Mouse (Mus musculus) midbrain, embryonic 12.5 days (tissue): ENCODE measurements around the gene Rpa1. TPM values are rescaled to one million over a fixed set of nuclear protein-coding genes. Genes with fewer than 3 reads are reported as not detected.
A peak's percentile ranks its signal among the peaks of the same experiment; 100 is the strongest.
"Not testable (repeated sequence)": the region's sequence is repeated elsewhere in the genome, so short reads cannot be mapped to it uniquely, and the experiment has no call there.

Experiments
- ATAC-seq: fragments of 200-750 bp; cut with Nextera tagmentation; 2 replicates; pipeline ENCODE4 v1.8.0; 2017; ENCODE audit warnings: low read depth, moderate TSS enrichment, moderate library complexity; ENCODE audit not compliant: low FRiP score
- H3K27ac ChIP-seq: fragments of 300-500 bp; sonication (generic); replicated peaks from 2 replicates; pipeline ENCODE4 v1.5.1; 2016; ENCODE audit warnings: mild to moderate bottlenecking
- H3K27me3 ChIP-seq: fragments of 300-500 bp; sonication (generic); 2 replicates; pipeline ENCODE4 v1.6.1; 2016; ENCODE audit warnings: mild to moderate bottlenecking
- H3K36me3 ChIP-seq: fragments of 300-500 bp; sonication (generic); 2 replicates; pipeline ENCODE4 v1.6.1; 2016
- H3K4me1 ChIP-seq: fragments of 300-500 bp; sonication (generic); 2 replicates; pipeline ENCODE4 v1.6.1; 2016
- H3K4me2 ChIP-seq: fragments of 300-500 bp; sonication (generic); replicated peaks from 2 replicates; pipeline ENCODE4 v1.6.1; 2016; ENCODE audit warnings: mild to moderate bottlenecking, moderate library complexity
- H3K4me3 ChIP-seq: fragments of 300-500 bp; sonication (generic); 2 replicates; pipeline ENCODE4 v1.5.1; 2016; ENCODE audit warnings: mild to moderate bottlenecking
- H3K9ac ChIP-seq: fragments of 300-500 bp; sonication (generic); replicated peaks from 2 replicates; pipeline ENCODE4 v1.6.1; 2016; ENCODE audit warnings: mild to moderate bottlenecking, moderate library complexity
- H3K9me3 ChIP-seq: fragments of 300-500 bp; sonication (generic); 2 replicates; pipeline ENCODE4 v1.6.1; 2016; ENCODE audit warnings: mild to moderate bottlenecking
- WGBS: fragments of 180-500 bp; shearing (Covaris S2); methylation state at CpG from one replicate; pipeline ENCODE4 v1.1.7; 2016; 5-methylcytosine and 5-hydroxymethylcytosine counted together
- polyA plus RNA-seq: library from polyadenylated mRNA; unstranded; fragments of >200 nt; fragmentation: Nextera tagmentation; extraction: Ambion mirVana; gene quantifications from 2 replicates; pipeline ENCODE4 v1.2.1, GENCODE M21; 2016

Rpa1 gene
- polyA plus RNA-seq, 1 experiment from 2014 or later = 110 TPM

DNA sequence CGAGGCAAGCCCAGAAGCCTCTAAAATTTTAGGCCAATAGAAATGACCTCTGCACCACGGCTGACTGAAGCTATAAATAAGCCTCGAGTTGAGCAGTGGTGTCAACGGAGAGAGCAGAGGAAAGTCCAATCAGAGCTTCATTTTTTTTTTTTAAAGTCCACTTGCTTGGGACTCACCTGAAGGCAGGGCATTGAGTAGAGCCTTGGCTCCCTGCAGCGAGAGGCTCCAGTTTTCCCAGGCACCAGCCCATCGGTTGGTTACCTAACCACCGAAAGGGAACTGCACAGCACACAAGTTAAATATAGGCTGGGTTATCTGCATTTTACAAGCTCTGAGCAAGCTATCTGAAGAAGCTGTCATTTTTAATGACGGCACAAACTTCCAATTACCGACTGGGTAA is 53.3 kb downstream of the Rpa1 start:
- H3K4me2 ChIP-seq = no peak overlapping the region
- peaks cover 14% of the 10 kb centered on the region; the same call in 1 of the 2 replicates for H3K27me3 ChIP-seq
- no peak overlapping the region for H3K27ac ChIP-seq
- no peak overlapping the region for H3K4me3 ChIP-seq
- peaks cover 50% of the 10 kb centered on the region for H3K4me1 ChIP-seq
- H3K9ac ChIP-seq = no peak overlapping the region
- no peaks in the 10 kb centered on the region for H3K9me3 ChIP-seq
- no peak for ATAC-seq
- H3K36me3 ChIP-seq = 0 out of 2 replicates have a peak, but pooled peaks cover 3% of the 10 kb centered on the region
- WGBS = 84% methylated on average over 9 of the region's 9 CpGs

DNA sequence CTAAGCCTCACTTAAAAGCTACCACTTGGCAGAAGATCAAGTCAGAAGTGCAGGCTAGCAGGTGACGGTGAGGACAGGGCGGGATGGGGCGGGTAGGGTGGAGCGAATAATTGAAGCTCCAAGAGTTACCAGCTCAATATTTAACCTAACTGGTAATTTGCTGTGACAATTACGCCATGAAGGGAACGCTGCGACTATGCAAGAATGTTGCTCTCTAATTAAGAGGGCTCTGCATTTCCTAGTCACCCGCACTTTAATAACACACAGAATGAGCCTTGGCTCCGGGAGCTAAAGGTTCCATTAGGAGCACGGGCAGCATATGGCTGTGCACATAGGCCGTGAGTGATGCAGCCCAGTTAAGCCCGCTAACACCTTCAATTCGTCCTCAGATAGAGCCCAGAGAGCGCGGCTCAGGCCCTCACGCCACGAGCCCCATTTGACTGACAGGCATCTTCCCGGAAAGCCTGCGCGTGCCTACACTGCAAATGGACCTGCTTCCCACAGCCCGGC is 54.2 kb downstream of the Rpa1 start:
- Histone ChIP-seq H3K27ac (peak overlapping the region; percentile 49), H3K36me3 (no peaks in the 10 kb centered on the region), H3K9me3 (no peaks in the 10 kb centered on the region), H3K4me3 (no peak overlapping the region), H3K9ac (no peak overlapping the region), H3K27me3 (peaks cover 14% of the 10 kb centered on the region; the same call in 1 of the 2 replicates), H3K4me1 (peaks cover 46% of the 10 kb centered on the region), H3K4me2 (no peak overlapping the region)
- peak; percentile 56; the same call in 1 of the 2 replicates for ATAC-seq
- WGBS = 51% methylated on average over 21 of the region's 21 CpGs

DNA sequence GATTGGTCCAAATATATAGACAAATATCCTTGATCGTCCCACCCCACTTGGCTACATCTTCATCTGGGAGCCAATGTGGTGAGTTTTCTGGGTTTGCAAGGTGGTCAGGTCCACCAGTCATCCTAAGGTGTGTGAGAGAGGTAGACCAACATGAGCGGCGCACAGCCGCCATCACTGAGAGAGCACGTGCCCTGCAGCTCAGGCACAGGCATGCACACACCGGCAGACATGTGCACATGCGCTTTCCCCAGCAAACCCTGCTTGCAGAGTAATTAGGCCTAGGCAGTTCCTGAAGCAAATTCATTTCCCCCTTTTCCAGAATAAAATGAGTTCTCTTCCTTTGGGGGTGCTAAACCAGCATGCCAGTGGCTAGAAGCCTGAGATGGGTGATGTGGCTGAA is 55.8 kb downstream of the Rpa1 start:
- H3K4me2 ChIP-seq = peak overlapping the region; percentile 37
- no peak for ATAC-seq

GRCm38 (mm10) chr11:75291389-75292215 is 56.5 kb downstream of the Rpa1 start:
- Histone ChIP-seq H3K9me3 (no peaks in the 10 kb centered on the region), H3K4me2 (peak overlapping the region; percentile 37), H3K4me1 (peaks cover 40% of the 10 kb centered on the region), H3K27ac (peak overlapping the region; percentile 79), H3K36me3 (no peaks in the 10 kb centered on the region), H3K4me3 (no peak overlapping the region), H3K27me3 (peaks cover 14% of the 10 kb centered on the region), H3K9ac (peak overlapping the region; percentile 50; the same call in 1 of the 2 replicates)
- 13% methylated on average over 25 of the region's 25 CpGs for WGBS
- peak; percentile 76 for ATAC-seq

More for the DNA sequence above, 55.8 kb downstream of the Rpa1 start:
- peaks cover 14% of the 10 kb centered on the region for H3K27me3 ChIP-seq
- H3K9ac ChIP-seq = no peak overlapping the region
- 80% methylated on average over 7 of the region's 7 CpGs for WGBS
- H3K4me1 ChIP-seq = peaks cover 40% of the 10 kb centered on the region
- H3K4me3 ChIP-seq = no peak overlapping the region
- H3K9me3 ChIP-seq = no peaks in the 10 kb centered on the region
- peak overlapping the region; percentile 79 for H3K27ac ChIP-seq
- no peaks in the 10 kb centered on the region for H3K36me3 ChIP-seq

GRCm38 (mm10) chr11:75290566-75291271 is 57.4 kb downstream of the Rpa1 start:
- peak; percentile 65 for ATAC-seq
- peaks cover 14% of the 10 kb centered on the region for H3K27me3 ChIP-seq
- H3K36me3 ChIP-seq = no peaks in the 10 kb centered on the region
- H3K27ac ChIP-seq = peak overlapping the region; percentile 79
- H3K9ac ChIP-seq = 0 out of 2 replicates have a peak overlapping the region, but pooled peaks have one; percentile 50
- no peak overlapping the region for H3K4me3 ChIP-seq
- peaks cover 40% of the 10 kb centered on the region for H3K4me1 ChIP-seq
- H3K9me3 ChIP-seq = no peaks in the 10 kb centered on the region
- H3K4me2 ChIP-seq = peak overlapping the region; percentile 37
- 19% methylated on average over 6 of the region's 6 CpGs for WGBS

- Histone ChIP-seq H3K4me2 (no peak overlapping the region), H3K27me3 (peaks cover 19% of the 10 kb centered on the region), H3K27ac (no peak overlapping the region), H3K4me3 (no peak overlapping the region), H3K9ac (no peak overlapping the region), H3K9me3 (no peaks in the 10 kb centered on the region), H3K4me1 (peaks cover 35% of the 10 kb centered on the region), H3K36me3 (no peaks in the 10 kb centered on the region)
- WGBS = 67% methylated on average over 2 of the region's 2 CpGs
- no peak for ATAC-seq
Observed at GRCm38 (mm10) chr11:75289120-75289519, 59.0 kb downstream of the Rpa1 start.

DNA sequence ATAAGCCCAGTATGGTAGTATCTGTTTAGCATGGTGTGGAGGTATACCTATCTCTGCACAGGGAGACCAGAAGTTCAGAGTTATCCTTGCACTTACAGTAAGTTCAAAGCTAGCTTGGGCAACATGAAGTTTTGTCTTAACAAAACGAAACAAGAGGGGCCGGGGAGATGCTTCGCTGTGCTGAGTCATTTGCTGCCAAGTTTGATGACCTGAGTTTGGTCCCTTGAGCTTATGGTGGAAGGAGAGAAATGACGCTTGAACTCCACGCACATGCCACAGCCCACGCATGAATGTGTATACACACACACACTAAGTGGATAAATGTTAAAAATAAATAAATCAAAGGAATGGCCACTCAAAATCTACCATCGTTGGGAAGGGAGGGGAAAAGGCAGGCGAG is 59.6 kb downstream of the Rpa1 start:
- 91% methylated on average over 8 of the region's 8 CpGs for WGBS
- Histone ChIP-seq H3K36me3 (no peaks in the 10 kb centered on the region), H3K4me1 (peaks cover 29% of the 10 kb centered on the region), H3K9me3 (no peaks in the 10 kb centered on the region), H3K4me3 (no peak overlapping the region), H3K9ac (no peak overlapping the region), H3K27me3 (peaks cover 22% of the 10 kb centered on the region), H3K27ac (no peak overlapping the region), H3K4me2 (no peak overlapping the region)
- ATAC-seq = no peak

GRCm38 (mm10) chr11:75287940-75288339 is 60.2 kb downstream of the Rpa1 start:
- H3K9me3 ChIP-seq = no peaks in the 10 kb centered on the region
- 73% methylated on average over 10 of the region's 10 CpGs for WGBS

DNA sequence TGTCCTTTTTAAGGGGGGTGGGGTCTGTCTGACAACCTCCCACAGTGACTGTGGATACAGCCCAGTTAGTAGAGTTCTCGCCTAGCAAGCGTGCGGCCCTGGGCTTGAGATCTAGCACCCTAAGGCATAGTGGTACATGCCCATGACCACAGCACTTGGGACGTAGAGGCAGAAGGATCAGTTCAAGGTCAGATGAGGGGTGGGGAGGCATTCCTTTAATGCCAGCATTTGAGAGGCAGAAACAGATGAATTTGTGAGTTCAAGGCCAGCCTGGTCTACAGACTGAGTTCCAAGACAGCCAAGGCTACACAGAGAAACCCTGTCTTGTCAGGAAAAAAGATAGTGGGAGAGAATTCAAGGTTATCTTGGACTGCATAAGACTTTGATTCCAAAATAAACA is 61.3 kb downstream of the Rpa1 start:
- ATAC-seq = no peak

More at GRCm38 (mm10) chr11:75287940-75288339, 60.2 kb downstream of the Rpa1 start:
- H3K9ac ChIP-seq = no peak overlapping the region
- ATAC-seq = no peak
- H3K4me3 ChIP-seq = no peak overlapping the region
- peaks cover 25% of the 10 kb centered on the region for H3K4me1 ChIP-seq
- H3K27me3 ChIP-seq = peaks cover 22% of the 10 kb centered on the region
- no peak overlapping the region for H3K27ac ChIP-seq
- H3K36me3 ChIP-seq = no peaks in the 10 kb centered on the region
- H3K4me2 ChIP-seq = no peak overlapping the region

GRCm38 (mm10) chr11:75285893-75286467 is 62.1 kb downstream of the Rpa1 start:
- H3K27me3 ChIP-seq = peaks cover 32% of the 10 kb centered on the region
- H3K9me3 ChIP-seq = no peaks in the 10 kb centered on the region
- no peak overlapping the region for H3K4me3 ChIP-seq
- H3K4me2 ChIP-seq = no peak overlapping the region
- H3K4me1 ChIP-seq = peaks cover 25% of the 10 kb centered on the region
- H3K36me3 ChIP-seq = no peaks in the 10 kb centered on the region
- H3K9ac ChIP-seq = no peak overlapping the region
- no peak for ATAC-seq
- H3K27ac ChIP-seq = no peak overlapping the region
- 56% methylated on average over 4 of the region's 4 CpGs for WGBS

More for the DNA sequence above, 61.3 kb downstream of the Rpa1 start:
- Histone ChIP-seq H3K4me2 (no peak overlapping the region), H3K27ac (no peak overlapping the region), H3K36me3 (no peaks in the 10 kb centered on the region), H3K4me1 (peaks cover 25% of the 10 kb centered on the region), H3K9me3 (no peaks in the 10 kb centered on the region), H3K9ac (no peak overlapping the region), H3K27me3 (peaks cover 24% of the 10 kb centered on the region), H3K4me3 (no peak overlapping the region)
- 86% methylated on average over 4 of the region's 4 CpGs for WGBS

- peaks cover 43% of the 10 kb centered on the region for H3K4me1 ChIP-seq
- H3K4me2 ChIP-seq, H3K27ac ChIP-seq, H3K9me3 ChIP-seq, H3K36me3 ChIP-seq, H3K4me3 ChIP-seq, ATAC-seq, H3K9ac ChIP-seq: not testable (repeated sequence)
- 81% methylated on average over 3 of the region's 3 CpGs for WGBS
- peaks cover 45% of the 10 kb centered on the region for H3K27me3 ChIP-seq
Observed at GRCm38 (mm10) chr11:75283784-75284183, 64.3 kb downstream of the Rpa1 start.
